Comparison of ENCODE assay signal across 8 mouse cellular contexts in genomic region chr8:120736486-120736885, GRCm38 (mm10). TPM values are rescaled to one million over a fixed set of nuclear protein-coding genes. Genes with fewer than 3 reads are reported as not detected.
DNase-seq lines count a peak whose midpoint lies in the region; ATAC-seq and TF ChIP-seq lines count a peak whose summit lies in the region.

No protein-coding gene starts in this region.

- H3K4me3 ChIP-seq in hindbrain, postnatal 0 days (ENCODE audit: low read length) = peak overlapping the region; percentile 48
- peak overlapping the region; percentile 47 for H3K4me3 ChIP-seq in liver, embryonic 13.5 days (replicated peaks)
- H3K4me3 ChIP-seq in neural tube, embryonic 12.5 days = peak overlapping the region; percentile 46

- DNase-seq in adrenal gland, postnatal 14 days = peak; percentile 65
- no peak for DNase-seq in adrenal gland, postnatal 25 days
- DNase-seq in urinary bladder, postnatal 36 days (ENCODE audit: low spot score in 2 of 2) = peak; percentile 38 to 48
- DNase-seq in urinary bladder, adult 2 months (ENCODE audit: low spot score) = no peak
- peak; percentile 59 for DNase-seq in hindbrain, postnatal 0 days (ENCODE audit: low spot score)
- DNase-seq in liver, embryonic 13.5 days = no peak
- DNase-seq in adipocyte (ENCODE audit: low spot score) = no peak

- H3K27me3 ChIP-seq in hindbrain, postnatal 0 days (ENCODE audit: insufficient read depth, low read length) = peaks cover 17% of the 10 kb centered on the region; the same call in 1 of the 2 replicates
- H3K27me3 ChIP-seq in liver, embryonic 13.5 days = peaks cover 50% of the 10 kb centered on the region
- peaks cover 34% of the 10 kb centered on the region for H3K27me3 ChIP-seq in neural tube, embryonic 12.5 days (replicated peaks)

- ATAC-seq in hindbrain, postnatal 0 days = no peak
- ATAC-seq in liver, embryonic 13.5 days (ENCODE audit: low read depth) = no peak
- peak; percentile 48 for ATAC-seq in neural tube, embryonic 12.5 days (ENCODE audit: low FRiP score, low read depth)

- H3K27ac ChIP-seq in hindbrain, postnatal 0 days = no peak overlapping the region
- no peak overlapping the region for H3K27ac ChIP-seq in liver, embryonic 13.5 days
- H3K27ac ChIP-seq in neural tube, embryonic 12.5 days = no peak overlapping the region

- H3K4me1 ChIP-seq in hindbrain, postnatal 0 days (ENCODE audit: insufficient read depth, low read length) = 0 out of 2 replicates have a peak, but pooled peaks cover 7% of the 10 kb centered on the region
- H3K4me1 ChIP-seq in liver, embryonic 13.5 days (replicated peaks) = 0 out of 2 replicates have a peak, but pooled peaks cover 3% of the 10 kb centered on the region
- peaks cover 18% of the 10 kb centered on the region for H3K4me1 ChIP-seq in neural tube, embryonic 12.5 days

- H3K36me3 ChIP-seq in hindbrain, postnatal 0 days (ENCODE audit: insufficient read depth, low read length) = no peaks in the 10 kb centered on the region
- no peaks in the 10 kb centered on the region for H3K36me3 ChIP-seq in liver, embryonic 13.5 days
- no peaks in the 10 kb centered on the region for H3K36me3 ChIP-seq in neural tube, embryonic 12.5 days

- peak overlapping the region; percentile 98 for H3K4me2 ChIP-seq in hindbrain, postnatal 0 days (ENCODE audit: low read depth, low read length)
- H3K4me2 ChIP-seq in liver, embryonic 13.5 days = peak overlapping the region; percentile 67
- peak overlapping the region; percentile 96 for H3K4me2 ChIP-seq in neural tube, embryonic 12.5 days (replicated peaks)

- WGBS in hindbrain, postnatal 0 days = 3% methylated on average over 11 of the region's 11 CpGs
- WGBS in liver, embryonic 13.5 days (ENCODE audit: insufficient replicate concordance) = 3% methylated on average over 11 of the region's 11 CpGs
- 3% methylated on average over 11 of the region's 11 CpGs for WGBS in neural tube, embryonic 12.5 days

- no peaks in the 10 kb centered on the region for H3K9me3 ChIP-seq in hindbrain, postnatal 0 days (ENCODE audit: low read length)
- H3K9me3 ChIP-seq in liver, embryonic 13.5 days (replicated peaks) = no peaks in the 10 kb centered on the region
- no peaks in the 10 kb centered on the region for H3K9me3 ChIP-seq in neural tube, embryonic 12.5 days

- peak overlapping the region; percentile 50 for H3K9ac ChIP-seq in hindbrain, postnatal 0 days (replicated peaks; ENCODE audit: low read length)
- H3K9ac ChIP-seq in liver, embryonic 13.5 days = peak overlapping the region; percentile 33; the same call in 1 of the 2 replicates
- H3K9ac ChIP-seq in neural tube, embryonic 12.5 days = peak overlapping the region; percentile 55

- no peak for TF ChIP-seq CTCF in hindbrain, postnatal 0 days (IDR thresholded peaks at IDR 0.05; ENCODE audit: low read depth)

RNA-seq across cellular contexts. Expression of gene Irf8, which starts 0.3 kb away (rescaled TPM):
- 16.9 and 31.7 TPM in 2 replicates for total RNA-seq in adrenal gland, postnatal 14 days (2021)
- 26.9 and 51.2 TPM in 2 replicates for total RNA-seq in adrenal gland, postnatal 25 days (2021)
- polyA plus RNA-seq in urinary bladder, adult 2 months (2012; rRNA removed) = 12.4 and 18.2 TPM in 2 replicates
- total RNA-seq in hindbrain, postnatal 0 days (2014; rRNA removed) = 7.7 and 10.2 TPM in 2 replicates
- polyA plus RNA-seq in hindbrain, postnatal 0 days (2015; fragmentation: Nextera tagmentation; extraction: Ambion mirVana) = 5.2 and 6.2 TPM in 2 replicates
- polyA plus RNA-seq in liver, embryonic 13.5 days (2015; fragmentation: Nextera tagmentation; extraction: Ambion mirVana) = 11.6 and 12.1 TPM in 2 replicates
- polyA plus RNA-seq in neural tube, embryonic 12.5 days (2016; fragmentation: Nextera tagmentation; extraction: Ambion mirVana) = 5.5 and 6.0 TPM in 2 replicates

Comparison
In these comparisons a context has a peak if more than half of its experiments do, and no peak if none do; other contexts are left out.
1. DNase-seq: peak in adrenal gland, postnatal 14 days (single experiment), urinary bladder, postnatal 36 days (2 of 2) and hindbrain, postnatal 0 days (single experiment); none in adrenal gland, postnatal 25 days (single experiment), urinary bladder, adult 2 months (single experiment), liver, embryonic 13.5 days (single experiment) and adipocyte (single experiment).
2. Peak in every context shown above with its lines, with median percentiles within 50 percentile points of each other: H3K4me2 ChIP-seq, H3K4me3 ChIP-seq and H3K9ac ChIP-seq.